Mouse (Mus musculus): Measurements from ENCODE around the gene Igsf3. TPM values are rescaled to one million over a fixed set of nuclear protein-coding genes. Genes with fewer than 3 reads are reported as not detected.
A peak's percentile ranks its signal among the peaks of the same experiment; 100 is the strongest.

The Igsf3 gene
- polyA plus RNA-seq, 1 experiment from 2014 or later: 37.4 TPM

GRCm38 (mm10) chr3:101397422-101397821 is 20.5 kb downstream of the Igsf3 start:
- H3K9me3 ChIP-seq: no peaks in the 10 kb centered on the region
- no peak overlapping the region for H3K4me3 ChIP-seq
- H3K27ac ChIP-seq: peak overlapping the region; percentile 83
- H3K4me1 ChIP-seq (replicated peaks): peaks cover 95% of the 10 kb centered on the region
- no peaks in the 10 kb centered on the region for H3K27me3 ChIP-seq (ENCODE audit: insufficient read depth, poor library complexity, severe bottlenecking)
- H3K36me3 ChIP-seq: no peaks in the 10 kb centered on the region
- no peak for DNase-seq (ENCODE audit: low spot score)
- 70% methylated on average over 4 of the region's 4 CpGs for WGBS

GRCm38 (mm10) chr3:101398071-101398786 is 21.3 kb downstream of the Igsf3 start:
- no peaks in the 10 kb centered on the region for H3K27me3 ChIP-seq (ENCODE audit: insufficient read depth, poor library complexity, severe bottlenecking)
- DNase-seq (ENCODE audit: low spot score): peak; percentile 71
- WGBS: 40% methylated on average over 12 of the region's 12 CpGs

GRCm38 (mm10) chr3:101398877-101399276 is 22.0 kb downstream of the Igsf3 start:
- H3K36me3 ChIP-seq: no peaks in the 10 kb centered on the region
- H3K9me3 ChIP-seq: no peaks in the 10 kb centered on the region
- H3K4me1 ChIP-seq (replicated peaks): peaks cover 92% of the 10 kb centered on the region
- H3K27me3 ChIP-seq (ENCODE audit: insufficient read depth, poor library complexity, severe bottlenecking): no peaks in the 10 kb centered on the region
- no peak overlapping the region; the same call in 1 of the 2 replicates for H3K4me3 ChIP-seq
- WGBS: 52% methylated on average over 2 of the region's 2 CpGs
- H3K27ac ChIP-seq: peak overlapping the region; percentile 83
- DNase-seq (ENCODE audit: low spot score): no peak

More at GRCm38 (mm10) chr3:101398071-101398786, 21.3 kb downstream of the Igsf3 start:
- H3K36me3 ChIP-seq: no peaks in the 10 kb centered on the region
- peaks cover 94% of the 10 kb centered on the region for H3K4me1 ChIP-seq (replicated peaks)
- H3K9me3 ChIP-seq: no peaks in the 10 kb centered on the region
- H3K27ac ChIP-seq: peak overlapping the region; percentile 83
- peak overlapping the region; percentile 7; the same call in 1 of the 2 replicates for H3K4me3 ChIP-seq

- DNase-seq (ENCODE audit: low spot score): no peak
- Histone ChIP-seq H3K4me1 (replicated peaks) (peaks cover 85% of the 10 kb centered on the region), H3K27ac (no peak overlapping the region), H3K36me3 (no peaks in the 10 kb centered on the region), H3K9me3 (no peaks in the 10 kb centered on the region), H3K27me3 (ENCODE audit: insufficient read depth, poor library complexity, severe bottlenecking) (no peaks in the 10 kb centered on the region), H3K4me3 (no peak overlapping the region)
- WGBS: 70% methylated on average over 5 of the region's 5 CpGs
Observed at GRCm38 (mm10) chr3:101401501-101401900, 24.6 kb downstream of the Igsf3 start.

GRCm38 (mm10) chr3:101404620-101405415 is 27.9 kb downstream of the Igsf3 start:
- Histone ChIP-seq H3K27ac (peak overlapping the region; percentile 40), H3K4me3 (no peak overlapping the region), H3K27me3 (ENCODE audit: insufficient read depth, poor library complexity, severe bottlenecking) (no peaks in the 10 kb centered on the region), H3K36me3 (no peaks in the 10 kb centered on the region), H3K9me3 (no peaks in the 10 kb centered on the region), H3K4me1 (replicated peaks) (peaks cover 72% of the 10 kb centered on the region)
- whole genome bisulfite sequencing: 66% methylated on average over 13 of the region's 13 CpGs
- DNase-seq (ENCODE audit: low spot score): no peak

- Histone ChIP-seq H3K4me1 (replicated peaks) (peaks cover 72% of the 10 kb centered on the region), H3K36me3 (no peaks in the 10 kb centered on the region), H3K9me3 (no peaks in the 10 kb centered on the region), H3K27ac (no peak overlapping the region), H3K4me3 (no peak overlapping the region), H3K27me3 (ENCODE audit: insufficient read depth, poor library complexity, severe bottlenecking) (no peaks in the 10 kb centered on the region)
- no peak for DNase-seq (ENCODE audit: low spot score)
- 89% methylated on average over 10 of the region's 10 CpGs for WGBS
Observed at GRCm38 (mm10) chr3:101405495-101405894, 28.6 kb downstream of the Igsf3 start.

GRCm38 (mm10) chr3:101406097-101406496 is 29.2 kb downstream of the Igsf3 start:
- 74% methylated on average over 3 of the region's 3 CpGs for WGBS
- H3K4me1 ChIP-seq (replicated peaks): peaks cover 76% of the 10 kb centered on the region
- no peaks in the 10 kb centered on the region for H3K9me3 ChIP-seq
- H3K27me3 ChIP-seq (ENCODE audit: insufficient read depth, poor library complexity, severe bottlenecking): no peaks in the 10 kb centered on the region
- no peak for DNase-seq (ENCODE audit: low spot score)
- no peaks in the 10 kb centered on the region for H3K36me3 ChIP-seq
- H3K27ac ChIP-seq: no peak overlapping the region
- H3K4me3 ChIP-seq: no peak overlapping the region

- no peak overlapping the region; the same call in 1 of the 2 replicates for H3K27ac ChIP-seq
- 79% methylated on average over 8 of the region's 8 CpGs for WGBS
- H3K4me3 ChIP-seq: no peak overlapping the region
- H3K4me1 ChIP-seq (replicated peaks): peaks cover 73% of the 10 kb centered on the region
- no peaks in the 10 kb centered on the region for H3K9me3 ChIP-seq
- no peaks in the 10 kb centered on the region for H3K36me3 ChIP-seq
- H3K27me3 ChIP-seq (ENCODE audit: insufficient read depth, poor library complexity, severe bottlenecking): no peaks in the 10 kb centered on the region
- DNase-seq (ENCODE audit: low spot score): no peak
Observed at GRCm38 (mm10) chr3:101407568-101407967, 30.7 kb downstream of the Igsf3 start.

GRCm38 (mm10) chr3:101408953-101409750 is 32.3 kb downstream of the Igsf3 start:
- DNase-seq (ENCODE audit: low spot score): no peak
- WGBS: 55% methylated on average over 20 of the region's 20 CpGs
- Histone ChIP-seq H3K27me3 (ENCODE audit: insufficient read depth, poor library complexity, severe bottlenecking) (no peaks in the 10 kb centered on the region), H3K9me3 (no peaks in the 10 kb centered on the region), H3K4me1 (replicated peaks) (peaks cover 73% of the 10 kb centered on the region), H3K36me3 (no peaks in the 10 kb centered on the region), H3K27ac (peak overlapping the region; percentile 9; the same call in 1 of the 2 replicates), H3K4me3 (no peak overlapping the region)

GRCm38 (mm10) chr3:101410202-101410601 is 33.3 kb downstream of the Igsf3 start:
- Histone ChIP-seq H3K9me3 (no peaks in the 10 kb centered on the region), H3K27ac (peak overlapping the region; percentile 42), H3K27me3 (ENCODE audit: insufficient read depth, poor library complexity, severe bottlenecking) (no peaks in the 10 kb centered on the region), H3K36me3 (no peaks in the 10 kb centered on the region), H3K4me3 (no peak overlapping the region), H3K4me1 (replicated peaks) (peaks cover 71% of the 10 kb centered on the region)
- DNase-seq (ENCODE audit: low spot score): no peak
- 12% methylated on average over 2 of the region's 2 CpGs for WGBS

- DNase-seq (ENCODE audit: low spot score): no peak
- Histone ChIP-seq H3K9me3 (no peaks in the 10 kb centered on the region), H3K4me1 (replicated peaks) (peaks cover 70% of the 10 kb centered on the region), H3K36me3 (no peaks in the 10 kb centered on the region), H3K27me3 (ENCODE audit: insufficient read depth, poor library complexity, severe bottlenecking) (no peaks in the 10 kb centered on the region), H3K27ac (peak overlapping the region; percentile 42), H3K4me3 (no peak overlapping the region)
- WGBS: 32% methylated on average over 3 of the region's 3 CpGs
Observed at GRCm38 (mm10) chr3:101410745-101411144, 33.9 kb downstream of the Igsf3 start.

- no peak overlapping the region for H3K4me3 ChIP-seq
- DNase-seq (ENCODE audit: low spot score): no peak
- no peaks in the 10 kb centered on the region for H3K36me3 ChIP-seq
- peaks cover 73% of the 10 kb centered on the region for H3K4me1 ChIP-seq (replicated peaks)
- WGBS: 82% methylated on average over 3 of the region's 3 CpGs
- H3K27me3 ChIP-seq (ENCODE audit: insufficient read depth, poor library complexity, severe bottlenecking): no peaks in the 10 kb centered on the region
- peak overlapping the region; percentile 45; the same call in 1 of the 2 replicates for H3K27ac ChIP-seq
- H3K9me3 ChIP-seq: no peaks in the 10 kb centered on the region
Observed at GRCm38 (mm10) chr3:101411626-101412025, 34.7 kb downstream of the Igsf3 start.

Data from hindbrain, embryonic 10.5 days (tissue).